Mouse (Mus musculus) olfactory bulb, adult 2 months (tissue): ENCODE measurements around the gene Usp48.

Experiments used
- CTCF ChIP-seq: fragments of 200-500 bp; IDR thresholded peaks from 2 replicates; pipeline ENCODE4 v1.5.1; 2012; ENCODE audit warnings: low read depth, mild to moderate bottlenecking, low read length, moderate library complexity; ENCODE audit not compliant: insufficient read depth
- POLR2A ChIP-seq: fragments of 200-500 bp; IDR thresholded peaks from 2 replicates; pipeline ENCODE4 v1.6.1; 2012; ENCODE audit warnings: mild to moderate bottlenecking, low read depth, low read length, moderate library complexity; ENCODE audit not compliant: insufficient read depth

- TF ChIP-seq POLR2A (no peak), CTCF (no peak)
These were observed 15.7 kb downstream of the Usp48 start for GRCm38 (mm10) chr4:137609281-137609680.
